Mouse (Mus musculus) embryonic facial prominence, embryonic 15.5 days (tissue): ENCODE data around the gene Tbc1d10a. TPM values are rescaled to one million over a fixed set of nuclear protein-coding genes. Genes with fewer than 3 reads are reported as not detected.
"Not testable (repeated sequence)": the region's sequence is repeated elsewhere in the genome, so short reads cannot be mapped to it uniquely, and the experiment has no call there.

Experiments used
- ATAC-seq: fragments of 200-750 bp; cut with Nextera tagmentation; 2 replicates; pipeline ENCODE4 v1.8.0; 2017; ENCODE audit warnings: low read depth, moderate TSS enrichment; ENCODE audit not compliant: insufficient number of reproducible peaks, low FRiP score, low TSS enrichment
- H3K27ac ChIP-seq: fragments of 300-500 bp; sonication (generic); replicated peaks from 2 replicates; pipeline ENCODE4 v1.5.1; 2015; ENCODE audit warnings: mild to moderate bottlenecking, inconsistent platforms
- H3K27me3 ChIP-seq: fragments of 300-500 bp; sonication (generic); 2 replicates; pipeline ENCODE4 v1.6.1; 2015; ENCODE audit warnings: inconsistent platforms
- H3K36me3 ChIP-seq: fragments of 300-500 bp; sonication (generic); 2 replicates; pipeline ENCODE4 v1.6.1; 2015; ENCODE audit warnings: mild to moderate bottlenecking, inconsistent platforms
- H3K4me1 ChIP-seq: fragments of 300-500 bp; sonication (generic); 2 replicates; pipeline ENCODE4 v1.6.1; 2015; ENCODE audit warnings: inconsistent platforms
- H3K4me2 ChIP-seq: fragments of 300-500 bp; sonication (generic); replicated peaks from 2 replicates; pipeline ENCODE4 v1.6.1; 2015; ENCODE audit warnings: mild to moderate bottlenecking, inconsistent platforms
- H3K4me3 ChIP-seq: fragments of 300-500 bp; sonication (generic); replicated peaks from 2 replicates; pipeline ENCODE4 v1.5.1; 2015; ENCODE audit warnings: mild to moderate bottlenecking, inconsistent platforms
- H3K9ac ChIP-seq: fragments of 300-500 bp; sonication (generic); 2 replicates; pipeline ENCODE4 v1.6.1; 2015; ENCODE audit warnings: inconsistent platforms
- H3K9me3 ChIP-seq: fragments of 300-500 bp; sonication (generic); replicated peaks from 2 replicates; pipeline ENCODE4 v1.6.1; 2016; ENCODE audit warnings: inconsistent platforms
- WGBS: fragments of 180-500 bp; shearing (Covaris S2); methylation state at CpG from one replicate; pipeline ENCODE4 v1.1.7; 2015; 5-methylcytosine and 5-hydroxymethylcytosine counted together
- polyA plus RNA-seq: library from polyadenylated mRNA; unstranded; fragments of >200 nt; fragmentation: Nextera tagmentation; extraction: Ambion mirVana; gene quantifications from 2 replicates; pipeline ENCODE4 v1.2.1, GENCODE M21; 2015

The Tbc1d10a gene
- polyA plus RNA-seq, 1 experiment from 2014 or later: 56.2 TPM

DNA sequence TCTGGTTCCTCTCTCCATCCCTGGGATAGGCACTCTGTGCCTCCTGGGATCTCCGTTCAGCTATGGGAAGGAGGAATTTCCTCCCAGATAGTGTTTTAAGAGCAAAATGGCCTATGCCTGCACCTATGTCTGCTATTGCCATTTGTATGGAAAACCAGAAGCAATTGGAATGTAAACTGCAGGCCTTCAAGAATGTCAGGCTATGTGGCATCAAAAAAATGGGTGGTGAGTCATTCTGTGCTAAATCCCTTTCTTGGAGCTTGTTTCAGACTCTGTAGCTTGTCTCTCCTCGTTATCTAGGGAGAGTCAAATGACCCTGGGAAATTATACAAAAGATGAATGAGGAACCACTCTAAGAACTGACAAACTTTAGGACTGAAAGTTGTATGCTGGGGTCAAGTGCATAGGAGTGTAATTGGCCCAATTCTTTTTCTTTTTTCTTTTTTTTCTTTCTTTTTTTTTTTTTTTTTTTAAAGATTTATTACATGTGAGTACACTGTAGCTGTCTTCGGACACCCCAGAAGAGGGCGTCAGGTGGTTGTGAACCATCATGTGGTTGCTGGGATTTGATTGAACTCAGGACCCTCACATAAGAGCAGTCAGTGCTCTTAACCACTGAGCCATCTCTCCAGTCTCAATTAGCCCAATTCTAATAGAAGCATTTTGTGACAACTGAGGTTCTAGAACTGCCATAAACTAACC, 2.2 kb upstream of the Tbc1d10a start:
- 59% methylated on average over 4 of the region's 4 CpGs for WGBS
- Histone ChIP-seq H3K9ac (no peak overlapping the region), H3K9me3 (no peaks in the 10 kb centered on the region), H3K27ac (no peak overlapping the region), H3K4me2 (no peak overlapping the region), H3K4me3 (no peak overlapping the region), H3K4me1 (peaks cover 19% of the 10 kb centered on the region), H3K27me3 (no peaks in the 10 kb centered on the region), H3K36me3 (peaks cover 35% of the 10 kb centered on the region)
- ATAC-seq: no peak

DNA sequence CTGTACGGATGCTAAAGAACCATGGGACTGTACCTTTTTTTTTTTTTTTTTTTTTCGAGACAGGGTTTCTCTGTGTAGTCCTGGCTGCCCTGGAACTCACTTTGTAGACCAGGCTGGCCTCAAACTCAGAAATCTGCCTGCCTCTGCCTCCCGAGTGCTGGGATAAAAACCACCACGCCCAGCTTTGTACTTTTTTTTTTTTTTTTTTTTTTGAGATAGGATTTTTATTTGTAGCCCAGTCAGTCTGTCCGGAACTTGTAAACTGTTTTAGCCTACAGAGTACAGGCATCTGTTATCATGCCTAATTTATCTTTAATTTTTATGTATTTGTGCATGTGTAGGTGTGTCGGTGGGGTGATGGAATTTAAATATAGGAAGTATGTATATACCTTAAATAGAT, 1.1 kb upstream of the Tbc1d10a start:
- H3K4me3 ChIP-seq, H3K9me3 ChIP-seq, H3K27ac ChIP-seq, H3K27me3 ChIP-seq, H3K9ac ChIP-seq, H3K4me2 ChIP-seq, ATAC-seq: not testable (repeated sequence)
- 90% methylated on average over 6 of the region's 6 CpGs for whole genome bisulfite sequencing
- Histone ChIP-seq H3K36me3 (peaks cover 24% of the 10 kb centered on the region), H3K4me1 (peaks cover 26% of the 10 kb centered on the region)

GRCm38 (mm10) chr11:4187318-4187700, 720 bp downstream of the Tbc1d10a start:
- H3K4me2 ChIP-seq: peak overlapping the region; percentile 80
- no peak for ATAC-seq
- WGBS: 12% methylated on average over 9 of the region's 9 CpGs

DNA sequence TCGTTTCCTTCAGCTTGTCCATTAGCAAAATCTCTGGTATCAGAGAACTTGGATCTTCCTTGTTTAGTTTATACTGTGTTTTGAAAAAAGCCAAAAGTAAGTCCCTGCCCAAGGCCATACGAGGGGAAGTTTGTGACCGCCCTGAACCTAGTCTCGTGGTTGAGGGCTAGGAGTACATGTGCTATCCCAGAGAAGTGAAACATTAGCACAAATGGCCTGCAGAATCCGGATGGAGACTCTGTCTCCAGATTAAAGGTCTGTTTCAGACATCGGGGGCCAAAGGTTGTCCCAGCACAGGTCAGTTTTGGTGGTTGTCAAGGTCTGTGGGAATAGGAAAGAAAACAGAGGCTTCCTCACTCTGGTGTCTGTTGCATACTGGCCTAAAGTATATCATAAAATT, 2.6 kb downstream of the Tbc1d10a start:
- no peak overlapping the region for H3K9ac ChIP-seq

More at GRCm38 (mm10) chr11:4187318-4187700, 720 bp downstream of the Tbc1d10a start:
- Histone ChIP-seq H3K27me3 (no peaks in the 10 kb centered on the region), H3K4me3 (peak overlapping the region; percentile 80), H3K9ac (peak overlapping the region; percentile 82), H3K27ac (0 out of 2 replicates have a peak overlapping the region, but pooled peaks have one; percentile 86), H3K4me1 (peaks cover 43% of the 10 kb centered on the region), H3K9me3 (no peaks in the 10 kb centered on the region), H3K36me3 (peaks cover 7% of the 10 kb centered on the region; the same call in 1 of the 2 replicates)

DNA sequence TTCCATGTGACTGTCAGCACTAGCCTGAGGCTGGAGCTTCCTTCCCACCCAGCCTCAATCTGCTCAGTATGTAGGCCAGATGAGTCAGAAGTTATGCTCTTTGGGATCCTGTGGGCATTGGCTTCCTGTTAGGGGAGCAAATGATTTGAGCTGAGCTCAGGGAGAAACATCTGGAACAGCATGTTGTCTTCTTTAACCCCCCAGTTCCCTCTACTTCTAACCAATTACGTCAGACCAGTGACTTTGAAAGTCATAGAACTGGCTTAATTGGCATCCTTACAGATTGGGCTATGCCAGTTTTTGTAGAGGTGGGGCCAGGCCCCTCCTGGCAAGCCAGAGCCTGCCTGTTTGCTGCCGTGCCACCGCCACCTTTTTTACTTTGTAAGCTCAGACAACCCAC, 4.1 kb downstream of the Tbc1d10a start:
- H3K4me1 ChIP-seq: peaks cover 52% of the 10 kb centered on the region
- no peak overlapping the region for H3K9ac ChIP-seq
- whole genome bisulfite sequencing: 42% methylated on average over 3 of the region's 3 CpGs
- H3K36me3 ChIP-seq: no peaks in the 10 kb centered on the region
- no peaks in the 10 kb centered on the region for H3K9me3 ChIP-seq
- H3K4me2 ChIP-seq: no peak overlapping the region; the same call in 1 of the 2 replicates
- no peaks in the 10 kb centered on the region for H3K27me3 ChIP-seq
- H3K4me3 ChIP-seq: no peak overlapping the region
- peak overlapping the region; percentile 79 for H3K27ac ChIP-seq
- no peak for ATAC-seq

More for the DNA sequence above, 2.6 kb downstream of the Tbc1d10a start:
- H3K4me1 ChIP-seq: peaks cover 52% of the 10 kb centered on the region
- H3K36me3 ChIP-seq: no peaks in the 10 kb centered on the region
- H3K4me3 ChIP-seq: no peak overlapping the region
- H3K9me3 ChIP-seq: no peaks in the 10 kb centered on the region
- H3K27me3 ChIP-seq: no peaks in the 10 kb centered on the region
- WGBS: 81% methylated on average over 6 of the region's 6 CpGs
- ATAC-seq: no peak
- peak overlapping the region; percentile 80; the same call in 1 of the 2 replicates for H3K4me2 ChIP-seq
- H3K27ac ChIP-seq: no peak overlapping the region

GRCm38 (mm10) chr11:4192757-4193156, 6.2 kb downstream of the Tbc1d10a start:
- Histone ChIP-seq H3K27me3 (no peaks in the 10 kb centered on the region), H3K9ac (no peak overlapping the region), H3K4me2 (no peak overlapping the region), H3K4me1 (peaks cover 64% of the 10 kb centered on the region), H3K36me3 (no peaks in the 10 kb centered on the region), H3K27ac (peak overlapping the region; percentile 79), H3K9me3 (no peaks in the 10 kb centered on the region), H3K4me3 (no peak overlapping the region)
- no peak for ATAC-seq
- 50% methylated on average over 3 of the region's 3 CpGs for WGBS

GRCm38 (mm10) chr11:4193420-4193819, 6.8 kb downstream of the Tbc1d10a start:
- Histone ChIP-seq H3K9ac (no peak overlapping the region), H3K4me1 (peaks cover 59% of the 10 kb centered on the region), H3K27me3 (no peaks in the 10 kb centered on the region), H3K9me3 (no peaks in the 10 kb centered on the region), H3K4me2 (no peak overlapping the region), H3K27ac (no peak overlapping the region), H3K36me3 (no peaks in the 10 kb centered on the region), H3K4me3 (no peak overlapping the region)
- no peak for ATAC-seq

- no peak for ATAC-seq
- no peaks in the 10 kb centered on the region for H3K27me3 ChIP-seq
These were observed 9.0 kb downstream of the Tbc1d10a start for GRCm38 (mm10) chr11:4195597-4196031.

DNA sequence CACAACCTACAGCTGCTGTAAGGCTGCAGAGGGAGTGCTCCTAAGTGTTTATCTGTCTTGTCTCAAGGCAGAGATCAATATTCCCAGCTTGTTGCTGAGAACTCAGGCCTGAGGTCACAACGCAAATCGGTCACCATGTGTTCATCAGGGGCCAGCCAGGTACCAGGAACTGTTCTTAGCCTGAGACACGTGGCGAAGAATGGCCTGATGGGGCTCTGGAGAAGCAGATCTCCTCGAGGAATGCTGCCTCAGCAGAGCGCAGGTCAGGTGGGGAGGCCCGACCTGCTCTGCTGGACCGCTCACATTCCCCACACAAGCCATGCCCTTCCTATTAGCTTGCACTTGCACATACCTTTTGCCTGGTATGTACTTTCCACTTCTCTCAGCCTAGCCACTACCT, 10.0 kb downstream of the Tbc1d10a start:
- Histone ChIP-seq H3K9ac (no peak overlapping the region), H3K9me3 (no peaks in the 10 kb centered on the region), H3K27ac (no peak overlapping the region), H3K4me3 (no peak overlapping the region), H3K4me2 (no peak overlapping the region), H3K4me1 (peaks cover 45% of the 10 kb centered on the region), H3K27me3 (no peaks in the 10 kb centered on the region), H3K36me3 (no peaks in the 10 kb centered on the region)
- WGBS: 62% methylated on average over 8 of the region's 8 CpGs
- ATAC-seq: no peak

More at GRCm38 (mm10) chr11:4195597-4196031, 9.0 kb downstream of the Tbc1d10a start:
- H3K9ac ChIP-seq: no peak overlapping the region
- no peaks in the 10 kb centered on the region for H3K36me3 ChIP-seq
- no peaks in the 10 kb centered on the region for H3K9me3 ChIP-seq
- H3K27ac ChIP-seq: no peak overlapping the region
- no peak overlapping the region for H3K4me3 ChIP-seq
- H3K4me2 ChIP-seq: no peak overlapping the region
- 73% methylated on average over 3 of the region's 3 CpGs for WGBS
- H3K4me1 ChIP-seq: peaks cover 54% of the 10 kb centered on the region

GRCm38 (mm10) chr11:4197691-4198090, 11.1 kb downstream of the Tbc1d10a start:
- Histone ChIP-seq H3K4me1 (peaks cover 34% of the 10 kb centered on the region), H3K27ac (no peak overlapping the region), H3K9me3 (no peaks in the 10 kb centered on the region), H3K9ac (no peak overlapping the region), H3K27me3 (no peaks in the 10 kb centered on the region), H3K36me3 (no peaks in the 10 kb centered on the region), H3K4me3 (no peak overlapping the region), H3K4me2 (no peak overlapping the region)
- WGBS: 71% methylated on average over 1 of the region's 1 CpGs
- ATAC-seq: peak; percentile 17; the same call in 1 of the 2 replicates

DNA sequence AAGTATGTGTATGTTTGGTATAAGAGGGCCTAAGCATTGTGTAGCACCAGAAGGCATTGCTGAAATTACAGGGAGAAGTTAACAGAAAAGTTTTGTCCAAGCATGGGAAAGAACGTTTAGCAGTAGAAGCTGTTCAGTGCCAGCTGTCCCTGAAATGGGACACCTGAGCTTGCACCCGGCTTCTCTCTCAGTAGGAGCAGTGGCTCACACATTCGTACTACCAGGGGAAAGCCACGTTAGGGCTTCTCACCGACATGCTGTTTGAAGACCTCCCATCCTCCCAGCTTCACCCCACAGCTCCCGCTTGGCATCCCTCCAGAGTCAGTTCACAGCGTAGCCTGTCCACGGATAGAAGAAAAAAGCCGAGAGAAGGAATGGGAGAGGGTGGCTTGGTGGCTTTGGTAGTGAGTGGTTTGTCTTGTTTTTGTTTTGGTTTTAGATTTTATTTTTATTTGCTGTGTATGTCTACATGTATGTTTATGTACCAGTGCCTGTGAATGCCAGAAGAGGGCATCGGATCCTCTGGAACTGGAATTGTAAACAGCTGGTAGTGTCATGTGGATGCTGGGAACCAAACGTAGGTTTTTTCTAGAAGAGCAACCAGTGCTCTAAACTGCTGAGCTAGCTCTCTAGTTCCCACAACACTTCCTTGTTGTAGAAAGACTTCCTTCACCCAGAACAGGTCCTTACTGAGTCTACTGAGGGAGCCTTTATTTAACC, 15.6 kb downstream of the Tbc1d10a start:
- no peak overlapping the region for H3K4me2 ChIP-seq
- no peak overlapping the region for H3K4me3 ChIP-seq
- H3K27me3 ChIP-seq: no peaks in the 10 kb centered on the region
- WGBS: 68% methylated on average over 11 of the region's 11 CpGs
- H3K9ac ChIP-seq: no peak overlapping the region
- H3K4me1 ChIP-seq: peaks cover 20% of the 10 kb centered on the region
- peaks cover 15% of the 10 kb centered on the region for H3K36me3 ChIP-seq
- no peak for ATAC-seq
- H3K27ac ChIP-seq: no peak overlapping the region
- H3K9me3 ChIP-seq: no peaks in the 10 kb centered on the region
